Mouse (Mus musculus): ENCODE measurements around the gene Gcgr. TPM values are rescaled to one million over a fixed set of nuclear protein-coding genes. Genes with fewer than 3 reads are reported as not detected.
A peak's percentile ranks its signal among the peaks of the same experiment; 100 is the strongest.

The Gcgr gene
- total and polyA plus RNA-seq, 3 experiments = 0.68 to 2.1 (median 0.73) TPM

DNA sequence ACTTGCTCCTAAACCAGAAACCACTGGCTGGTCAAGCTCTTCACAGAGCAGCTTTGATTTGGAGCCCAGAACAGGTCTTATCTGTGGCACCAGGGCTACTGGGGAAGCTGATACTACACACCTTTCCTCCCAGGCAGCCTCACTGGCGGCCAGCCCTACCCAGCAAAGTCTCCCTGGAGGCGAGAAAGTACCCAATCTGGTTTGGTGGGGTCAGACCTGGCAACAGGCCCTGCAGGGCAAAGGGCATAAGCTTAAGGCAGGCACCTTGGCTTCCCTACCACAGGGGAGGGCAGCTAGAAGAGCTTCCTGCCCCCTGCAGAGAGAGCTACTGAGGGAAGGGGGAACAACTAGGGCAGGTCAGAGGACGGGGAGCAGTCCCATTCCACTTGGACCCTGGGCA, 30.1 kb upstream of the Gcgr start:
- no peak for TF ChIP-seq EP300 (IDR thresholded peaks at IDR 0.05; ENCODE audit: insufficient read depth, low read depth, low read length)
- 5% methylated on average over 3 of the region's 3 CpGs for WGBS
- Histone ChIP-seq H3K9ac (ENCODE audit: low read depth, low read length) (peak overlapping the region; percentile 27; the same call in 1 of the 2 replicates), H3K79me2 (replicated peaks; ENCODE audit: control insufficient read depth, insufficient read depth, low read length) (no peaks in the 10 kb centered on the region), H3K27ac (no peak overlapping the region), H3K4me1 (ENCODE audit: control insufficient read depth, insufficient read depth, low read length) (peaks cover 4% of the 10 kb centered on the region), H3K27me3 (ENCODE audit: control insufficient read depth, insufficient read depth, low read length) (no peaks in the 10 kb centered on the region), H3K4me3 (no peak overlapping the region), H3K36me3 (ENCODE audit: control insufficient read depth, insufficient read depth, low read length) (no peaks in the 10 kb centered on the region)
- intact Hi-C loops (cut with DNase I) = no loop called here
- no peak for DNase-seq

DNA sequence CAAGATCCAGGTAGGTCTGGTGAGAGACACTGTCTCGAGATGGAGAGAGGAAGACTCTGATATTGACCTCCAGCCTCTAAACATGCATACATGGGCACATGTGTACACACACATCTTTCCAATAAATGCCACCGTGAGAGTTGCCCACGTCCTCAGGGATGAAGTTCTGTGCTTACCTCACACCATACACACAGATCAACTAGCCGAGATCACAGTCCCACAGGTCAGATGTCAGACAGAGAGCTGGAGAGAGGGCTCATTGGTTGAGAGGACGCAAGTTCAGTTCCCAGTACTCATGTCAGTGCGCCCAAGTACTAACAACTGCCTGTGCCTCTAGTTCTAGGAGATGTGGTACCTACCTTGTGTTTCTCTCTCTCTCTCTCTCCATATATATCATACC, 29.5 kb upstream of the Gcgr start:
- DNase-seq = no peak
- Histone ChIP-seq H3K4me1 (ENCODE audit: control insufficient read depth, insufficient read depth, low read length) (peaks cover 4% of the 10 kb centered on the region), H3K9ac (ENCODE audit: low read depth, low read length) (no peak overlapping the region), H3K79me2 (replicated peaks; ENCODE audit: control insufficient read depth, insufficient read depth, low read length) (no peaks in the 10 kb centered on the region), H3K27me3 (ENCODE audit: control insufficient read depth, insufficient read depth, low read length) (no peaks in the 10 kb centered on the region), H3K4me3 (no peak overlapping the region), H3K36me3 (ENCODE audit: control insufficient read depth, insufficient read depth, low read length) (no peaks in the 10 kb centered on the region), H3K27ac (no peak overlapping the region)
- TF ChIP-seq CTCF (IDR thresholded peaks at IDR 0.05) (no peak), POLR2A (IDR thresholded peaks at IDR 0.05; ENCODE audit: insufficient read depth, low read depth, low read length) (no peak), EP300 (IDR thresholded peaks at IDR 0.05; ENCODE audit: insufficient read depth, low read depth, low read length) (no peak)
- WGBS = 48% methylated on average over 6 of the region's 6 CpGs
- intact Hi-C loops (cut with DNase I) = no loop called here

DNA sequence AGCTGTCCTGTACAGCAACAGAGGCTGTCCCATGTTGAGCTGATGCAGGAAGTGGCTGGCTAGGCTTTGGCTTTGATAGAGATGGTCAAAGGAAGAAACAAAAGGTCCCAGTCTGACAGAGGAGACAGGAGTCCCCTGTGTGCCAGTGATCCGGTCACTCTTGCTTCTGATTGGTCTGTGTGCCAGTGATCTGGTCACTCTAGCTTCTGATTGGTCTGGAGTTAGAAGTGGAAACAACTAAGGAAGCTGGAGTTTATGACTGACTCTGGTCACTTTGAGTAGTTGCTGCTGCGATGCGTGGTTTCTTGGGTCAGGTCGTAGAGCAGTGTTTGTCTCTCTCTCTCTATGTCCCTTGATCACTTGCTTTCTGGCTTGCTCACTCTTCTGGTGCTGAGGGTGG, 28.8 kb upstream of the Gcgr start:
- intact Hi-C loops (cut with DNase I) = no loop called here
- WGBS = 80% methylated on average over 4 of the region's 4 CpGs
- no peak overlapping the region for H3K9ac ChIP-seq (ENCODE audit: low read depth, low read length)
- H3K4me1 ChIP-seq (ENCODE audit: control insufficient read depth, insufficient read depth, low read length) = peaks cover 4% of the 10 kb centered on the region
- H3K4me3 ChIP-seq = no peak overlapping the region
- no peaks in the 10 kb centered on the region for H3K36me3 ChIP-seq (ENCODE audit: control insufficient read depth, insufficient read depth, low read length)
- H3K79me2 ChIP-seq (replicated peaks; ENCODE audit: control insufficient read depth, insufficient read depth, low read length) = no peaks in the 10 kb centered on the region
- DNase-seq = no peak
- H3K27me3 ChIP-seq (ENCODE audit: control insufficient read depth, insufficient read depth, low read length) = no peaks in the 10 kb centered on the region
- TF ChIP-seq EP300 (IDR thresholded peaks at IDR 0.05; ENCODE audit: insufficient read depth, low read depth, low read length) (no peak), CTCF (IDR thresholded peaks at IDR 0.05) (no peak), POLR2A (IDR thresholded peaks at IDR 0.05; ENCODE audit: insufficient read depth, low read depth, low read length) (no peak)
- H3K27ac ChIP-seq = no peak overlapping the region

DNA sequence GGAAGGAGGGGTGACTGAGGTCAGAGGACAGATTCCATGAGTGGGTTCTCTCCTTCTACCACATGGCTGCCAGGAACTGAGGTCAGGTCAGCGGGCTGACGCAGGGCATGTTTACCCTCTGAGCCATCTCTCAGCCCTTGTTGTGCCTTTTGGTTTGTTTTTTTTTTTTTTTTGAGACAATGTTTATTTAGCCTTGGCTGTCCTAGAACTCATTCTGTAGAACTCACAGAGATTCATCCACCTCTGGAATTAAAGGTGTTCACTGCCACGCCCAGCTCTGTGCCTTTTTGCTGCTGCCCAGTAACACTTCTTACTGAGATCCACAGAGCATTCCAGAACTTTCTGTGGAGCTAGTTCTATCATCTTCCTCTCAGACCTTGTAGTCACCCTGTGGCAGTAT, 24.8 kb upstream of the Gcgr start:
- no peaks in the 10 kb centered on the region for H3K36me3 ChIP-seq (ENCODE audit: control insufficient read depth, insufficient read depth, low read length)
- H3K79me2 ChIP-seq (replicated peaks; ENCODE audit: control insufficient read depth, insufficient read depth, low read length) = no peaks in the 10 kb centered on the region
- H3K4me3 ChIP-seq = no peak overlapping the region
- DNase-seq = no peak
- 86% methylated on average over 3 of the region's 3 CpGs for WGBS
- intact Hi-C loops (cut with DNase I) = no loop called here
- no peaks in the 10 kb centered on the region for H3K27me3 ChIP-seq (ENCODE audit: control insufficient read depth, insufficient read depth, low read length)
- TF ChIP-seq EP300 (IDR thresholded peaks at IDR 0.05; ENCODE audit: insufficient read depth, low read depth, low read length) = no peak
- no peak for TF ChIP-seq POLR2A (IDR thresholded peaks at IDR 0.05; ENCODE audit: insufficient read depth, low read depth, low read length)
- TF ChIP-seq CTCF (IDR thresholded peaks at IDR 0.05) = no peak
- no peak overlapping the region for H3K9ac ChIP-seq (ENCODE audit: low read depth, low read length)
- H3K27ac ChIP-seq = no peak overlapping the region
- peaks cover 2% of the 10 kb centered on the region; the same call in 1 of the 2 replicates for H3K4me1 ChIP-seq (ENCODE audit: control insufficient read depth, insufficient read depth, low read length)

DNA sequence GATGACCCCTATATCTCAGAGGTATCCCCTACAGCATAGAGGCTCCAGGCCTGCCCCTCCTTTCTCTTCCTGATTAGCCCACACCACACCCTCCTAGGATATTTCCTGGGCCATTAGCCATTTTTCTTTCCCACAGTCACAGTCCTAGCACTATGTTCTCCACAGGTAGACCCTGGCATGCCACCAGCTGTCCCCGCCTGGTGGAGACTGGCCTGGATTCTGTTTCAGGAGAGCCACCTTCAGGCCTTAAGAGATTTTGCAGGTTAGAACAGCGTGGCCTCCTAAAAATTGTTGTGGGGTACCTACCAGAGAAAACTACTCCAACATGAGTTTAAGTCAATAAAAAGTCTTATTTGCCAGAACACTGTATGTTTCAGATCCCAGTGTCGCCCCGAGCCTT, 23.6 kb upstream of the Gcgr start:
- H3K4me1 ChIP-seq (ENCODE audit: control insufficient read depth, insufficient read depth, low read length) = peaks cover 2% of the 10 kb centered on the region; the same call in 1 of the 2 replicates
- H3K4me3 ChIP-seq = no peak overlapping the region
- H3K27ac ChIP-seq = no peak overlapping the region
- no peaks in the 10 kb centered on the region for H3K79me2 ChIP-seq (replicated peaks; ENCODE audit: control insufficient read depth, insufficient read depth, low read length)
- no peak overlapping the region for H3K9ac ChIP-seq (ENCODE audit: low read depth, low read length)
- no peaks in the 10 kb centered on the region for H3K27me3 ChIP-seq (ENCODE audit: control insufficient read depth, insufficient read depth, low read length)
- no peak for TF ChIP-seq EP300 (IDR thresholded peaks at IDR 0.05; ENCODE audit: insufficient read depth, low read depth, low read length)
- peak; percentile 54 for TF ChIP-seq CTCF (IDR thresholded peaks at IDR 0.05)
- WGBS = 64% methylated on average over 4 of the region's 4 CpGs
- no peak for DNase-seq
- no peaks in the 10 kb centered on the region for H3K36me3 ChIP-seq (ENCODE audit: control insufficient read depth, insufficient read depth, low read length)
- intact Hi-C loops (cut with DNase I) = no loop called here

DNA sequence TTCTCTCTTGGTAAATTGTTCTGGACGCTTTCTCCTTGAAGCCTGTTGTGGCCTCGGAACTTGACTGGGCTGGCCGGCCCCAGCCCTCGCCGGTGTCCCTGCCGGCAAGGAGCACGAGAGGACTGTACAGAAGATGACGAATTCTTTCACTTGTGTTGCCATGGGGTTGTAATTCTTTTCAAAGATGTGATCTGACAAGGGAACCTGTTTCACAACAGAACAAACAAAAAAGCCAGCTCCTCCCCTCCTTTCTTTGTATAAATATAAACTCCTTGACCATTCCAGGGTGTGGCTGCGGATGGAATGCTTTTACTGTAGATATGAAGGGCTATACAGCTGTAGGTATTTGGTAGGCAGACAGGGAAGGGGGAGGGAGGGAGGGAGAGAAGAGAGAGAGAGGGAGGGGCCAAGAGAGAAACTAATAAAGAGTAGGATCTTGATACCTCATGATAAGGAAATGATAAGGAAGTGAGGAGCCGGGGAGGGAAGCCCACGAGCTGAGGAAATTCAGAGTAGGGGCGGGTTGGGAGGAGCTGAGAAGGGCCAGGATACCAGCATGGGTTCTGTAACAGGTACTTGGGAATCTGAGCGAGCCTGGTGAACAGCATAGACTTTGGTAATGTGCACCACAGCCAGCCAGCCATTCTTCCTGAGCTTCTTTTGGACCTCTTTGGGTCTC, 22.7 kb upstream of the Gcgr start:
- no peak overlapping the region for H3K9ac ChIP-seq (ENCODE audit: low read depth, low read length)
- no peak for DNase-seq
- TF ChIP-seq CTCF (IDR thresholded peaks at IDR 0.05) = no peak
- no peak for TF ChIP-seq POLR2A (IDR thresholded peaks at IDR 0.05; ENCODE audit: insufficient read depth, low read depth, low read length)
- no peak for TF ChIP-seq EP300 (IDR thresholded peaks at IDR 0.05; ENCODE audit: insufficient read depth, low read depth, low read length)
- H3K27me3 ChIP-seq (ENCODE audit: control insufficient read depth, insufficient read depth, low read length) = no peaks in the 10 kb centered on the region
- H3K4me3 ChIP-seq = no peak overlapping the region
- no peak overlapping the region for H3K27ac ChIP-seq
- 72% methylated on average over 13 of the region's 13 CpGs for WGBS
- no peaks in the 10 kb centered on the region for H3K36me3 ChIP-seq (ENCODE audit: control insufficient read depth, insufficient read depth, low read length)
- intact Hi-C loops (cut with DNase I) = no loop called here
- peaks cover 2% of the 10 kb centered on the region; the same call in 1 of the 2 replicates for H3K4me1 ChIP-seq (ENCODE audit: control insufficient read depth, insufficient read depth, low read length)
- no peaks in the 10 kb centered on the region for H3K79me2 ChIP-seq (replicated peaks; ENCODE audit: control insufficient read depth, insufficient read depth, low read length)

Data from heart, adult 2 months (tissue).